Mouse (Mus musculus) lung, postnatal 4 days (tissue): ENCODE data around the gene Arl14ep.

Experiments
- DNase-seq, 2 experiments: peaks; one replicate each; pipeline ENCODE4 v3.0.0; 2021

Arl14ep gene

GRCm38 (mm10) chr2:106942451-106942850 lies 31.8 kb downstream of the Arl14ep start:
- no peak for DNase-seq

GRCm38 (mm10) chr2:106935681-106936080 lies 38.5 kb downstream of the Arl14ep start:
- no peak for DNase-seq

- no peak for DNase-seq
These were observed 44.3 kb downstream of the Arl14ep start for GRCm38 (mm10) chr2:106929906-106930305.
